Mouse (Mus musculus) embryonic facial prominence, embryonic 14.5 days (tissue): ENCODE data around the gene Cdh12. TPM values are rescaled to one million over a fixed set of nuclear protein-coding genes. Genes with fewer than 3 reads are reported as not detected.
"Not testable (repeated sequence)": the region's sequence is repeated elsewhere in the genome, so short reads cannot be mapped to it uniquely, and the experiment has no call there.

ENCODE experiments used
- ATAC-seq: fragments of 200-750 bp; cut with Nextera tagmentation; 2 replicates; pipeline ENCODE4 v1.8.0; 2017; ENCODE audit warnings: low read depth, moderate number of reproducible peaks, moderate TSS enrichment
- DNase-seq: peaks from one replicate; pipeline ENCODE4 v3.0.0-alpha.2; 2015; ENCODE audit warnings: low spot score
- H3K27ac ChIP-seq: fragments of 300-500 bp; sonication (generic); replicated peaks from 2 replicates; pipeline ENCODE4 v1.5.1; 2014; ENCODE audit warnings: low read depth, mild to moderate bottlenecking, low read length, moderate library complexity
- H3K27me3 ChIP-seq: fragments of 300-500 bp; sonication (generic); replicated peaks from 2 replicates; pipeline ENCODE4 v1.6.1; 2014; ENCODE audit warnings: low read length; ENCODE audit not compliant: control insufficient read depth, insufficient read depth
- H3K36me3 ChIP-seq: fragments of 300-500 bp; sonication (generic); 2 replicates; pipeline ENCODE4 v1.6.1; 2014; ENCODE audit warnings: low read length, mixed read lengths; ENCODE audit not compliant: control insufficient read depth, insufficient read depth
- H3K4me1 ChIP-seq: fragments of 300-500 bp; sonication (generic); 2 replicates; pipeline ENCODE4 v1.6.1; 2014; ENCODE audit warnings: antibody characterized with exemption, low read length; ENCODE audit not compliant: control insufficient read depth, insufficient read depth
- H3K4me2 ChIP-seq: fragments of 300-500 bp; sonication (generic); 2 replicates; pipeline ENCODE4 v1.6.1; 2014; ENCODE audit warnings: low read depth, mild to moderate bottlenecking, low read length, moderate library complexity, mixed read lengths
- H3K4me3 ChIP-seq: fragments of 300-500 bp; sonication (generic); 2 replicates; pipeline ENCODE4 v1.5.1; 2014; ENCODE audit warnings: low read depth, mild to moderate bottlenecking, low read length
- H3K9ac ChIP-seq: fragments of 300-500 bp; sonication (generic); 2 replicates; pipeline ENCODE4 v1.6.1; 2014; ENCODE audit warnings: low read depth, mild to moderate bottlenecking, low read length, moderate library complexity, mixed read lengths
- H3K9me3 ChIP-seq: fragments of 300-500 bp; sonication (generic); 2 replicates; pipeline ENCODE4 v1.6.1; 2016; ENCODE audit warnings: low read length; ENCODE audit not compliant: control insufficient read depth
- WGBS: fragments of 180-500 bp; shearing (Covaris S2); extraction: QIAGEN DNeasy Blood & Tissue Kit; methylation state at CpG from one replicate; pipeline ENCODE4 v1.1.7; 2014; 5-methylcytosine and 5-hydroxymethylcytosine counted together
- polyA plus RNA-seq: library from polyadenylated mRNA; unstranded; fragments of >200 nt; fragmentation: Nextera tagmentation; extraction: Ambion mirVana; gene quantifications from 2 replicates; pipeline ENCODE4 v1.2.1, GENCODE M21; 2014

Cdh12 gene
- polyA plus RNA-seq, 1 experiment from 2014 or later = 1.1 TPM

DNA sequence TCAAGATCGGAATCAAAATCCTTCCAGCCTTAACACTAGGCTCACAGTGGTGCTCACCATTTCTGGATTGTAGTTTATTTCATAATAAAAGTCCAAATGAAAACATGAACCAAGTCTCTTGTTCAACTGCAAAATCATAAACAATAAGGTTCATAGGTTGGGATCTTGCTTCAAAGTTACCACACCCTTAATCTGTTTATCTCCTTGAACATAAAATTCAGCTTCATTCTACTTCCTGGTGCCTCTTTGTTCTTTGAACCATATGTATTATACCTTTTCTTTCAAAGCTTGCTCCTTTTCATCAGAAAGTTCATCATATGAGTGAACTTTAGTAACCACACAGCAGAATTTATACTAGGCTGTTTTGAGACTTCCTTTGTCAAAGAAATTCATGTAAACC lies 614.6 kb downstream of the Cdh12 start:
- DNase-seq = no peak
- Histone ChIP-seq H3K4me3 (no peak overlapping the region), H3K9ac (no peak overlapping the region), H3K4me1 (no peaks in the 10 kb centered on the region), H3K27me3 (no peaks in the 10 kb centered on the region), H3K9me3 (no peaks in the 10 kb centered on the region), H3K36me3 (no peaks in the 10 kb centered on the region), H3K4me2 (no peak overlapping the region), H3K27ac (no peak overlapping the region)
- ATAC-seq = no peak
- WGBS = 51% methylated on average over 1 of the region's 1 CpGs

DNA sequence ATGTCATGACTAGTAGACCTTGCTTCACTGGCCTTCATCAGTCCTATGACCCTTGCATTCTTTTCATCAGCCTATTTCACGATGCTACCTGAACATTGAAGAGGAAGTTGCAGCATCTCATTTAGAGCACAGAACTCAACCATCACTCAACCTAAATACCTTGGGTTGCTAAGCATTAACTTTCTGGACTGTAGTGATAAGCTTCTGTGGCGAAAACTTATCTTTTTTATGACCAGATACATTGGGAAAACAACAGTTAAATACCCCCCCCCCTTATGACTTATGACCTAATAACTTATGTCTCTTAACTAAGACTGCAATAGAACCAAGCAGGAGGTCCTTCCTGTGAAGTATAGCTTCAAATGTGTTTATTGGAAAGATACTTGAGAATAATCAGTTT lies 620.2 kb downstream of the Cdh12 start:
- Histone ChIP-seq H3K9ac (no peak overlapping the region), H3K27ac (no peak overlapping the region), H3K36me3 (no peaks in the 10 kb centered on the region), H3K4me3 (no peak overlapping the region), H3K4me1 (no peaks in the 10 kb centered on the region), H3K9me3 (no peaks in the 10 kb centered on the region), H3K27me3 (no peaks in the 10 kb centered on the region), H3K4me2 (no peak overlapping the region)
- whole genome bisulfite sequencing = 79% methylated on average over 2 of the region's 2 CpGs
- no peak for DNase-seq
- ATAC-seq = no peak

DNA sequence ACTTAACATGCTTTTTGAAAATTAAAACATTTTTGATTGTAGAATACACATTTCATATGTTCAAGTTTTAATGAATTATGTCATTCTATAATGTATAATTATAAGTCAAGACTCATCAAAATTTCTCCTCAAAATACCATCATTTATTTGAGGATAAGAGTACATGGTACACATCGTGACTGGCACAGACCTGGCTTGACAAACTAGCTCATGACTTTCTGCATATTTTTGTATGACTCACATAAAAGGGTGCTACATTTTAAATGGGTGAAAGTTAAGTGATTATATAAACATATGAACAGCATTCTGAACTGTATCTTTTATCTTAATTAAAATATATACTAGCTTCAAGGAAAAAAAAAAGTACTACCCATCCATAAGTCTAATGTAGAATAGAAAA lies 643.8 kb downstream of the Cdh12 start:
- ATAC-seq = no peak
- WGBS = 91% methylated on average over 1 of the region's 1 CpGs

DNA sequence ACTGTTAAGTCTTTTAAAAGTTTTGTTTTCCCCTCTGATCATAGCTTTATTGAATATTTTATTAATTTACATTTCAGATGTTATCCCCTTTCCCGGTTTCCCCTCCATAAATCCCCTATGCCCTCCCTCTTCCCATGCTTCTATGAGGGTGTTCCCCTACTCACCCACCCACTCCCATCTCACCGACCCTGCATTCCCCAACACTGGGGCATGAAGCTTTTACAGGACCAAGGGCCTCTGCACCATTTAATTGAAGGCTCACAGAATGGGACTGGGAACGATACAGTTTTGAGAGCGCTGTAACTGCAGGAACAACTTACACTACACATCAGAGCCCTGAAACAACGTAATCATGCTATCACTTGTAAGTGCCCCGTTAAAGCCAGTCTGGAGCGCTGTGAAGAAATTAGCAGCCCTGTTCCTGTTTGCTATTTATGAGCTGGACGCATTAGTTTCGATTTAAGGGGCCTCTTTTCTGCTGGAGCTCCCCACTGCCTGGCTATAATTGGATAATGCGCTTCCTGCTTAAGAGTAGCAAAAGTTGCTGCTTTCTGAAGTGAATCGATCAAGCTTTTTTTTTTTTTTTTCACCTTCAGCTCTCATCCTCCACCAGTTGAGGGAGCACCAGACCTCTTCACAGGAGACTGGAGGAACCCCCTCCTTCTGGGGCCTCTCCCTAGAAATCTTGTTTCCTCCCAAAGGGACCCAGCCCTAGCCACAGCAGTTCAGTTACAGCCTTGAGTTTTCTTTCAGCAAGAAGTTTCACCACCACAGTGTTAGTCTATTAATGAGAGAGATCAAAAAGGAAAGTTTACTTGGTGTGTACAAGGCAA lies 660.2 kb downstream of the Cdh12 start:
- DNase-seq (peak; percentile 75), ATAC-seq (peak; percentile 86)
- WGBS = 9% methylated on average over 11 of the region's 11 CpGs
- Histone ChIP-seq H3K27ac (no peak overlapping the region), H3K4me3 (peak overlapping the region; percentile 38), H3K9me3 (no peaks in the 10 kb centered on the region), H3K9ac (peak overlapping the region; percentile 52; the same call in 1 of the 2 replicates), H3K27me3 (no peaks in the 10 kb centered on the region; the same call in 1 of the 2 replicates), H3K36me3 (no peaks in the 10 kb centered on the region), H3K4me1 (no peaks in the 10 kb centered on the region), H3K4me2 (peak overlapping the region; percentile 61)

More for the DNA sequence above, 643.8 kb downstream of the Cdh12 start:
- Histone ChIP-seq H3K36me3 (no peaks in the 10 kb centered on the region), H3K9me3 (no peaks in the 10 kb centered on the region), H3K4me3 (no peak overlapping the region), H3K4me1 (no peaks in the 10 kb centered on the region), H3K27ac (no peak overlapping the region), H3K27me3 (no peaks in the 10 kb centered on the region), H3K4me2 (no peak overlapping the region), H3K9ac (no peak overlapping the region)
- DNase-seq = no peak

DNA sequence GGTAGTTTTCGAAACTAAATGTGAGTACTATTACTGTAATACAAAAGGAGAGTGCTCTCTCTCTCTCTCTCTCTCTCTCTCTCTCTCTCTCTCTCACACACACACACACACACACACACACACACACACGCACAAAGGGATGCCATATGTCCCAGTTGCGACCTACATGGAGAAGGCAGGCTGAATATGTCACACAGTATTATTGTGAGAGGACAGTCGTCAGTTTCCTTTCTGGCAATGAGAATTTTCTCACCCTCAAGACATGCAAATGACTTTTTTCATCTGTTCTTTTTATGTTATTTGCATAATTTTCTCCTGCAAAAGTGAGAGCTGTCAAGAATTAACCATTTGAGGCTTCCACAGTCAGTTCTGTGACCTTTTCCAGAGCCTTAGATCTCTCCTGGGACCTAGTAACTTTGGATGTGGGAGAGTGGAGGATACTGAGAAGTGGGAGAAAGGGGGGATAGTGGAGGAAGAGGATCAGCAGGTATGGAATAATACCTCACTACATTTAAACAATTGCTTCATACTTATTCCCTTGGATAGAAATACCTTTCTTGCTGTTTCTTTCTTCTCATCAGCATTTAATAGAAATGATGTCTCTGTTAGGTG lies 660.9 kb downstream of the Cdh12 start:
- Histone ChIP-seq H3K4me3 (no peak overlapping the region), H3K27me3 (no peaks in the 10 kb centered on the region; the same call in 1 of the 2 replicates), H3K36me3 (no peaks in the 10 kb centered on the region), H3K9ac (no peak overlapping the region), H3K27ac (no peak overlapping the region), H3K4me2 (peak overlapping the region; percentile 68), H3K4me1 (no peaks in the 10 kb centered on the region), H3K9me3 (no peaks in the 10 kb centered on the region)
- WGBS = 54% methylated on average over 4 of the region's 4 CpGs
- no peak for ATAC-seq
- DNase-seq = no peak

DNA sequence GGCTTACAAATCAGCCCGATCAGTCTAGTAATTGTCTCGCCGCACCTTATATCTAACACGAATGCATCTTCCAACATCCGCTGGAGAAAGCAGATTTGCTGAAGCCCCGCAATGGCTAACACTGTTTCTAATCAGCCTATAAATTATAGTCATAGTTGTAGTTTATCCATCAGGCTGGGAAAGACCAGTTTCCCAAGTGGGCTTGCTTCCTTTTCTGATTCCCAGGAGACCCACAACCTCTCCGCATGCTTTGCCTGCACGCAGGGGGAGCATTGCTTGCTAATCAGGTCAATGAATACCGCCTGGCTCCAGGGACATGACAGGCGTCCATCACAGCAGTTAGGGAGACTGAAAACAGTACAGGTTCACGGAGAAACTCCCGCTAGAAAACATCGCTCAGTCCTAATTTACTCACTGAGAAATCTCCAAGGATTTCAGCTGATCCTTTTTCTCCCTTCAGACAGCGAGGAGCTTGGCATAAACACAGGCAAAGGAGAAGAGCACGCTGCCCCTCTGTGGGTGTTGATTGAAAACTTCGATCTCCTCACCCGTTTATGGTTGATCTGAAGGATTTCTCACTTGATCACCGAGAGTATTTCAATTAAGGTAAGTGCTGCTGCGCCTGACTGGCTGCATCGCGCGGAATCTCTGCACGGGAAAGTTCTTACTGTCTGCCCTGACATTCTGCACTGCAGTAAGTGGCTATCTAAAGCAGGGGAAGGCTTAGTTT lies 662.0 kb downstream of the Cdh12 start:
- ATAC-seq (peak; percentile 57; the same call in 1 of the 2 replicates), DNase-seq (peak; percentile 34)
- no peak overlapping the region for H3K27ac ChIP-seq
- H3K27me3 ChIP-seq = no peaks in the 10 kb centered on the region; the same call in 1 of the 2 replicates
- 13% methylated on average over 23 of the region's 23 CpGs for WGBS
- peak overlapping the region; percentile 68 for H3K4me2 ChIP-seq
- no peaks in the 10 kb centered on the region for H3K36me3 ChIP-seq
- peak overlapping the region; percentile 41 for H3K4me3 ChIP-seq
- no peaks in the 10 kb centered on the region for H3K4me1 ChIP-seq
- peak overlapping the region; percentile 57 for H3K9ac ChIP-seq
- H3K9me3 ChIP-seq = no peaks in the 10 kb centered on the region

DNA sequence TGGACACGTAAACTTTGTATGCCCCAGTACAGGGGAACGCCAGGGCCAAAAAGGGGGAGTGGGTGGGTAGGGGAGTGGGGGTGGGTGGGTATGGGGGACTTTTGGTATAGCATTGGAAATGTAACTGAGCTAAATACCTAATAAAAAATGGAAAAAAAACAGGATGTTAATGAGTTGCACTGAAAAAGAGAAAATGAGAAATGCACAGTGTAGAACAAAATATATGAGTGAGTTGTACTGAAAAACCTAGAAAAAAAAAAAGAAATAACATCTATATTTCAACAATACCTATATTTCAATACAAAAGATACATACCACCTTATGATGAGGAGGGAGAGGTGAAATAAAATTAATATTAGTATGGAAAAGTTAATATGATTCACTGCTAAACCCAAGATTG lies 665.7 kb downstream of the Cdh12 start:
- not testable (repeated sequence) for H3K9ac ChIP-seq, H3K9me3 ChIP-seq, ATAC-seq, H3K27ac ChIP-seq, DNase-seq, H3K36me3 ChIP-seq, H3K27me3 ChIP-seq, H3K4me2 ChIP-seq, H3K4me1 ChIP-seq, H3K4me3 ChIP-seq
- no CpG with 5 or more reads among the region's 2 CpGs for WGBS

DNA sequence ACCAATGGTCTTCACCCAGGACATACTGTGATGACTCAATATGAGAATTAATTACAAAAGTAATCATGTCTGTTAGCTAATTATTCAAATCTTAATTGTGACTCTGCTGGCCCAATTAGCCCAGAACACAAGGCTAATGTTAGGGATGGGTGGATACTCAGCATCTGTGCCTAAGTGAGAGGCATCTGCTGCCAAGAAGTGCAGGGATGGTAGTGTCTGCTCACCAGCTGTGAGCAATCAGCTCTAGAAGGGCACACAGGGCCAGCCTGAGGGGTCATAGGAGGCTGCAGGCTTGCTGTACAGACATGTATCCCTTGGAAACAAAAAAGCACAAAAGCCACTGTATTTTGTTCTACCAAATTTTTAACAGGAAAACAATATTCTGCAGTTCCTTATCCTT lies 681.6 kb downstream of the Cdh12 start:
- Histone ChIP-seq H3K4me2 (no peak overlapping the region), H3K4me1 (no peaks in the 10 kb centered on the region), H3K4me3 (no peak overlapping the region), H3K9ac (no peak overlapping the region), H3K27me3 (no peaks in the 10 kb centered on the region), H3K27ac (no peak overlapping the region), H3K36me3 (no peaks in the 10 kb centered on the region), H3K9me3 (no peaks in the 10 kb centered on the region)
- DNase-seq = no peak
- ATAC-seq = no peak
